Mouse (Mus musculus) naive thymus-derived CD4-positive, alpha-beta T cell, adult 2 months (primary cell): ENCODE measurements around the gene Adamtsl3.
"Not testable (repeated sequence)": the region's sequence is repeated elsewhere in the genome, so short reads cannot be mapped to it uniquely, and the experiment has no call there.

Experiments
- DNase-seq: peaks from one replicate; pipeline ENCODE4 v3.0.0-alpha.2; 2011; ENCODE audit warnings: low read depth

Adamtsl3 gene

GRCm38 (mm10) chr7:82361127-82361526 is 25.6 kb downstream of the Adamtsl3 start:
- DNase-seq, result no peak

GRCm38 (mm10) chr7:82364567-82364966 is 29.1 kb downstream of the Adamtsl3 start:
- DNase-seq, result no peak

- DNase-seq, result no peak
Measured at GRCm38 (mm10) chr7:82366056-82366455, 30.6 kb downstream of the Adamtsl3 start.

- DNase-seq, result no peak
Measured at GRCm38 (mm10) chr7:82366471-82366870, 31.0 kb downstream of the Adamtsl3 start.

- DNase-seq, result no peak
Measured at GRCm38 (mm10) chr7:82368047-82368446, 32.6 kb downstream of the Adamtsl3 start.

GRCm38 (mm10) chr7:82370132-82370531 is 34.6 kb downstream of the Adamtsl3 start:
- no peak for DNase-seq

- no peak for DNase-seq
Measured at GRCm38 (mm10) chr7:82371411-82371810, 35.9 kb downstream of the Adamtsl3 start.

GRCm38 (mm10) chr7:82378311-82378710 is 42.8 kb downstream of the Adamtsl3 start:
- no peak for DNase-seq

- no peak for DNase-seq
Measured at GRCm38 (mm10) chr7:82379765-82380164, 44.3 kb downstream of the Adamtsl3 start.

GRCm38 (mm10) chr7:82382843-82383535 is 47.5 kb downstream of the Adamtsl3 start:
- DNase-seq, result no peak

GRCm38 (mm10) chr7:82383536-82383848 is 48.0 kb downstream of the Adamtsl3 start:
- no peak for DNase-seq

- DNase-seq, result no peak
Measured at GRCm38 (mm10) chr7:82387121-82387520, 51.6 kb downstream of the Adamtsl3 start.

GRCm38 (mm10) chr7:82394435-82395186 is 59.1 kb downstream of the Adamtsl3 start:
- no peak for DNase-seq

- no peak for DNase-seq
Measured at GRCm38 (mm10) chr7:82395239-82395638, 59.7 kb downstream of the Adamtsl3 start.

GRCm38 (mm10) chr7:82395751-82396512 is 60.4 kb downstream of the Adamtsl3 start:
- DNase-seq, result no peak

GRCm38 (mm10) chr7:82396869-82397268 is 61.4 kb downstream of the Adamtsl3 start:
- DNase-seq, result no peak

- no peak for DNase-seq
Measured at GRCm38 (mm10) chr7:82397632-82398031, 62.1 kb downstream of the Adamtsl3 start.

- DNase-seq, result no peak
Measured at GRCm38 (mm10) chr7:82405466-82406045, 70.1 kb downstream of the Adamtsl3 start.

GRCm38 (mm10) chr7:82410966-82411365 is 75.5 kb downstream of the Adamtsl3 start:
- DNase-seq, result no peak

- no peak for DNase-seq
Measured at GRCm38 (mm10) chr7:82416653-82417052, 81.2 kb downstream of the Adamtsl3 start.

- no peak for DNase-seq
Measured at GRCm38 (mm10) chr7:82417053-82417452, 81.6 kb downstream of the Adamtsl3 start.

- not testable (repeated sequence) for DNase-seq
Measured at GRCm38 (mm10) chr7:82420329-82421052, 85.0 kb downstream of the Adamtsl3 start.
